Mouse (Mus musculus): ENCODE results near the gene Me3.

- TF ChIP-seq CTCF (IDR thresholded peaks at IDR 0.05; ENCODE audit: control insufficient read depth, insufficient read depth, low read length), result no peak
- TF ChIP-seq POLR2A (IDR thresholded peaks at IDR 0.05; ENCODE audit: borderline replicate concordance, control insufficient read depth, low read depth, low read length), result no peak
Observed at GRCm38 (mm10) chr7:89836676-89837075, 204.5 kb downstream of the Me3 start.

Data from bone marrow, adult 2 months (tissue).